Mouse (Mus musculus): ENCODE measurements at regions not wholly inside any gene's neighbourhood (a gene's known extent, or its start where the extent isn't known, plus 50 kb on each side); places are given as distances from the start of the nearest gene placed in this dataset. TPM values are rescaled to one million over a fixed set of nuclear protein-coding genes. Genes with fewer than 3 reads are reported as not detected.
A peak's percentile ranks its signal among the peaks of the same experiment; 100 is the strongest.

- H3K36me3 ChIP-seq (replicated peaks; ENCODE audit: control insufficient read depth, insufficient read depth, low read length) = no peaks in the 10 kb centered on the region
- 52% methylated on average over 1 of the region's 1 CpGs for WGBS
- TF ChIP-seq EP300 (IDR thresholded peaks at IDR 0.05; ENCODE audit: low read depth) (no peak), CTCF (IDR thresholded peaks at IDR 0.05; ENCODE audit: low read depth) (no peak)
- no peaks in the 10 kb centered on the region for H3K27me3 ChIP-seq (ENCODE audit: control insufficient read depth, insufficient read depth, low read length)
- ATAC-seq (ENCODE audit: insufficient read depth, low read depth) = no peak
- H3K9ac ChIP-seq (replicated peaks; ENCODE audit: low read depth, low read length) = no peak overlapping the region
- no peaks in the 10 kb centered on the region for H3K4me1 ChIP-seq (ENCODE audit: control insufficient read depth, insufficient read depth)
- no peak overlapping the region for H3K4me2 ChIP-seq (ENCODE audit: low read depth, low read length)
- H3K27ac ChIP-seq (ENCODE audit: low read depth) = no peak overlapping the region
- H3K9me3 ChIP-seq (replicated peaks; ENCODE audit: control insufficient read depth, low read length) = no peaks in the 10 kb centered on the region
- no peak overlapping the region for H3K4me3 ChIP-seq (ENCODE audit: low read depth, low read length)
- DNase-seq (ENCODE audit: low spot score) = no peak
Observed at GRCm38 (mm10) chr6:133170548-133170947, 65.8 kb downstream of the Smim10l1 start.

- ATAC-seq (ENCODE audit: insufficient read depth, low read depth) (no peak), DNase-seq (ENCODE audit: low spot score) (no peak)
- H3K9me3 ChIP-seq (replicated peaks; ENCODE audit: control insufficient read depth, low read length) = no peaks in the 10 kb centered on the region
- TF ChIP-seq EP300 (IDR thresholded peaks at IDR 0.05; ENCODE audit: low read depth) = no peak
- peak; percentile 26 for TF ChIP-seq CTCF (IDR thresholded peaks at IDR 0.05; ENCODE audit: low read depth)
- H3K4me3 ChIP-seq (ENCODE audit: low read depth, low read length) = no peak overlapping the region
- H3K4me1 ChIP-seq (ENCODE audit: control insufficient read depth, insufficient read depth) = no peaks in the 10 kb centered on the region
- H3K9ac ChIP-seq (replicated peaks; ENCODE audit: low read depth, low read length) = no peak overlapping the region
- H3K4me2 ChIP-seq (ENCODE audit: low read depth, low read length) = no peak overlapping the region
- 34% methylated on average over 2 of the region's 2 CpGs for WGBS
- no peaks in the 10 kb centered on the region for H3K27me3 ChIP-seq (ENCODE audit: control insufficient read depth, insufficient read depth, low read length)
- no peak overlapping the region for H3K27ac ChIP-seq (ENCODE audit: low read depth)
- H3K36me3 ChIP-seq (replicated peaks; ENCODE audit: control insufficient read depth, insufficient read depth, low read length) = no peaks in the 10 kb centered on the region
Observed at GRCm38 (mm10) chr6:133171286-133171685, 66.6 kb downstream of the Smim10l1 start.

GRCm38 (mm10) chr6:133206173-133206572 is 85.8 kb upstream of the 5530400C23Rik start:
- Histone ChIP-seq H3K36me3 (replicated peaks; ENCODE audit: control insufficient read depth, insufficient read depth, low read length) (no peaks in the 10 kb centered on the region), H3K4me1 (ENCODE audit: control insufficient read depth, insufficient read depth) (no peaks in the 10 kb centered on the region), H3K4me3 (ENCODE audit: low read depth, low read length) (no peak overlapping the region), H3K9ac (replicated peaks; ENCODE audit: low read depth, low read length) (no peak overlapping the region), H3K27ac (ENCODE audit: low read depth) (no peak overlapping the region), H3K4me2 (ENCODE audit: low read depth, low read length) (no peak overlapping the region), H3K9me3 (replicated peaks; ENCODE audit: control insufficient read depth, low read length) (no peaks in the 10 kb centered on the region), H3K27me3 (ENCODE audit: control insufficient read depth, insufficient read depth, low read length) (no peaks in the 10 kb centered on the region)
- no peak for ATAC-seq (ENCODE audit: insufficient read depth, low read depth)
- WGBS = 1% methylated on average over 3 of the region's 3 CpGs
- TF ChIP-seq EP300 (IDR thresholded peaks at IDR 0.05; ENCODE audit: low read depth) (no peak), CTCF (IDR thresholded peaks at IDR 0.05; ENCODE audit: low read depth) (peak; percentile 72)
- no peak for DNase-seq (ENCODE audit: low spot score)

Small RNA genes lying in the stretch of these regions (microRNA-seq; reads per million reads assigned to microRNA genes)
- gene Gm23403 (not detected), gene Gm25019 (not detected)
